Mouse (Mus musculus) embryonic facial prominence, embryonic 12.5 days (tissue): ENCODE data around the gene Ruvbl2. TPM values are rescaled to one million over a fixed set of nuclear protein-coding genes. Genes with fewer than 3 reads are reported as not detected.
A peak's percentile ranks its signal among the peaks of the same experiment; 100 is the strongest.

Experiments used
- ATAC-seq: fragments of 200-750 bp; cut with Nextera tagmentation; 2 replicates; pipeline ENCODE4 v1.8.0; 2017; ENCODE audit not compliant: insufficient number of reproducible peaks, insufficient read depth, low FRiP score, low TSS enrichment
- H3K27ac ChIP-seq: fragments of 300-500 bp; sonication (generic); 2 replicates; pipeline ENCODE4 v1.5.1; 2016; ENCODE audit warnings: mild to moderate bottlenecking
- H3K27me3 ChIP-seq: fragments of 300-500 bp; sonication (generic); 2 replicates; pipeline ENCODE4 v1.6.1; 2016; ENCODE audit warnings: mild to moderate bottlenecking, moderate library complexity
- H3K36me3 ChIP-seq: fragments of 300-500 bp; sonication (generic); 2 replicates; pipeline ENCODE4 v1.6.1; 2016; ENCODE audit warnings: mild to moderate bottlenecking
- H3K4me1 ChIP-seq: fragments of 300-500 bp; sonication (generic); 2 replicates; pipeline ENCODE4 v1.6.1; 2016
- H3K4me2 ChIP-seq: fragments of 300-500 bp; sonication (generic); replicated peaks from 2 replicates; pipeline ENCODE4 v1.6.1; 2016; ENCODE audit warnings: mild to moderate bottlenecking, moderate library complexity
- H3K4me3 ChIP-seq: fragments of 300-500 bp; sonication (generic); 2 replicates; pipeline ENCODE4 v1.5.1; 2016; ENCODE audit warnings: mild to moderate bottlenecking
- H3K9ac ChIP-seq: fragments of 300-500 bp; sonication (generic); 2 replicates; pipeline ENCODE4 v1.6.1; 2016; ENCODE audit warnings: mild to moderate bottlenecking, moderate library complexity
- H3K9me3 ChIP-seq: fragments of 300-500 bp; sonication (generic); 2 replicates; pipeline ENCODE4 v1.6.1; 2016; ENCODE audit warnings: mild to moderate bottlenecking, moderate library complexity
- WGBS: fragments of 180-500 bp; shearing (Covaris S2); methylation state at CpG from one replicate; pipeline ENCODE4 v1.1.7; 2016; 5-methylcytosine and 5-hydroxymethylcytosine counted together
- polyA plus RNA-seq: library from polyadenylated mRNA; unstranded; fragments of >200 nt; fragmentation: Nextera tagmentation; extraction: Ambion mirVana; gene quantifications from 2 replicates; pipeline ENCODE4 v1.2.1, GENCODE M21; 2016

The Ruvbl2 gene
- polyA plus RNA-seq, 1 experiment from 2014 or later = 151 TPM

DNA sequence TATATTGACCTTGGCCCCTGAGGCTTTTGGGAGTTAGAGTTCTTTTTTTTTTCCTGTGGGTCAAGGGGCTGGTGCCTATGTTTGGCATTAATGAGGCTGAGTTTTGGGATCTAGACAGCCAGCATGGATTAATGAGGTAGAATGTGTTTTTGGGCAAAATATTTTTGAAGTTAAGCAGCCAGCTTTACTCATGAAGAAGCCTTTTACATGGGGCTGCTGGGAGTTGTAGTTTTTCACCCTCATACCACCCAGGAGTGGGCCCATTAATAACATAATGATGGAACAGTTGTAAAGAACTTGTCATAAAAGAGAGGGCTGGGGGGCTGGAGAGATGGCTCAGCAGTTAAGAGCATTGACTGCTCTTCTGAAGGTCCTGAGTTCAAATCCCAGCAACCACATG lies 8.7 kb upstream of the Ruvbl2 start:
- Histone ChIP-seq H3K4me1 (no peaks in the 10 kb centered on the region), H3K9ac (no peak overlapping the region), H3K9me3 (no peaks in the 10 kb centered on the region), H3K4me3 (no peak overlapping the region), H3K27me3 (no peaks in the 10 kb centered on the region), H3K4me2 (no peak overlapping the region), H3K36me3 (peaks cover 56% of the 10 kb centered on the region), H3K27ac (no peak overlapping the region)
- no peak for ATAC-seq

DNA sequence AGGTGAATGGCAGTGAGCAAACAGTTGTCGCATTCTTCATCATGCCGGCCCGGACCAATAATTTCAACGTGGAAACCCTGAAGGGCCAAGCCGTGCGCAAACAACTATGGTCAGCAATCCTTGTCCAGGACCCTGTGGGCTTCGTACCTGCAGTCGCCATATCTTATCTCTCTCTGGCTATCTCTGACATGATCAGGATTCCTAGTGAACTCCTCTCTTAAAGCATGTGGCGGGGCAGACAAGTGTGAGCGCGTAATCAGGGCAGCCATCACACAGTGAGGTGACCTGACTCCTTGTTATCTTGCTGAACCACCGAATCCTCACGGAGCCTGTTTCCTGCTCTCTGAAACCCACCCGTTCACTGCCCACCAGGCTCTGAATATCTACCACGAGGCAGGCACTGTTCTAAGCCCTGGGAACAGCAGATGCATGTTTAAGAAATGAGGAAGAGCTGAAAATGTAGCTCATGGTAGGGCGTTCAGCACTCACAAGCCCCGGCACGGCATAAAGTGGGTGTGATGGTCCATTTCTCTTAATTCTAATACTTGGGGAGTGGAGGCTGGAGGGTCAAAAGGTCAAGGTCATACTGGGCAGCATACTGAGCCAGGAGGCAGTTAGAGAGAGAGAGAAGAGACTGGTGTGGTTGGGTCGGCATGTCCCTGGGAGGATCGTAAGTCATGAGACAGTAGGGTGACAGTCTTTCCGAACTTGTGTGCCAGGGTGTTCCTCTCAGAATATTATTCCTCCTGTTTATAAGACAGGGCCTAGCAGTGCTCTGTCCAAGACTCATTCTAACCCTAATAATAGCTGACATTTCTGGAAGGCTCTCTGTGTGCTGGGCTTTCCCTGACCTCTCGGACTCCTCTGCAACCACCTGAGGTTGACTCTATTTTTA lies 5.9 kb upstream of the Ruvbl2 start:
- ATAC-seq = no peak
- no peak overlapping the region for H3K4me2 ChIP-seq
- H3K36me3 ChIP-seq = peaks cover 59% of the 10 kb centered on the region
- no peaks in the 10 kb centered on the region for H3K27me3 ChIP-seq
- no peaks in the 10 kb centered on the region for H3K4me1 ChIP-seq
- H3K27ac ChIP-seq = no peak overlapping the region
- WGBS = 87% methylated on average over 22 of the region's 22 CpGs
- H3K4me3 ChIP-seq = no peak overlapping the region
- H3K9me3 ChIP-seq = no peaks in the 10 kb centered on the region
- no peak overlapping the region for H3K9ac ChIP-seq

DNA sequence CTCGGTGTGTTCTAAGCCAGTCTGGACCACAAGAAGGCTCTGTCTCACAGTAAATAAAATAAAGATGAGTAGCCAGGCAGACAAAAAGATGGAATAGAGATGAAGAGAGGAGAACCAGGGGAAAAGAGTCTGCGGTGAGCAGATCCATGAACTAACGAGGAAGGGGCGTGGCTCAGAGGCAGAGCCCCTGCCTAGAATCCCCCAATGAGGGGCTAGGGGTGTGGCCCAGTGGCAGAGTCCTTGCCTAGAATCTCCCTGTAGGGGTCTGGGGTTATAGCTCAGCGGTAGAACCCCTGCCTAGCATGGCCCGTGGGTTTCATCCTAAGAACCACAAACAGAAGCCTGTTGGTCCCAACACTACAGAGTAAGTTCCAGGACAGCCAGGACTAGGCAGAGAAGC lies 850 bp downstream of the Ruvbl2 start:
- Histone ChIP-seq H3K4me2 (peak overlapping the region; percentile 26), H3K4me3 (no peak overlapping the region), H3K36me3 (peaks cover 22% of the 10 kb centered on the region), H3K27ac (no peak overlapping the region), H3K4me1 (peaks cover 43% of the 10 kb centered on the region), H3K9me3 (no peaks in the 10 kb centered on the region), H3K9ac (peak overlapping the region; percentile 24; the same call in 1 of the 2 replicates), H3K27me3 (no peaks in the 10 kb centered on the region)
- 24% methylated on average over 6 of the region's 6 CpGs for WGBS
- no peak for ATAC-seq

DNA sequence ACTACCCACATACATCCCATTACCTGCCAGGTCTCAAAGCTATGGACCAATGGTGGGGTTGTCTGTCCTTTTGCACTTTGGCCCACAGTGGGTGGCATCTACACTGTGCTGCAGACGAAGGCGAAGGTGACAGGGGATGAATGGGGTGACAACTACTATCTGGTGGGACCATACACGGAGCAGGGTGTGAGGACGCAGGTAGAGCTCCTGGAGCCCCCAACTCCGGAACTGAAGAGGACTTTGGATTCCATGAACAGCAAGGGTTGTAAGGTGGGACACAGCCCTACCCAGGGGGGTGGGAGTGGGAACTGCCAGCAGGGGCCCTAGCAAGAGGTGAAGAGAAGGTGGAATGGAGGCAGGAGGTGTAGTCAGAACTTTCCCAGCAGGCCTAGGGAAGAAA lies 1.5 kb downstream of the Ruvbl2 start:
- Histone ChIP-seq H3K36me3 (peaks cover 25% of the 10 kb centered on the region), H3K9ac (0 out of 2 replicates have a peak overlapping the region, but pooled peaks have one; percentile 24), H3K9me3 (no peaks in the 10 kb centered on the region), H3K27ac (no peak overlapping the region), H3K4me2 (0 out of 2 replicates have a peak overlapping the region, but pooled peaks have one; percentile 97), H3K4me1 (peaks cover 43% of the 10 kb centered on the region), H3K27me3 (no peaks in the 10 kb centered on the region), H3K4me3 (no peak overlapping the region)
- 92% methylated on average over 5 of the region's 5 CpGs for WGBS
- ATAC-seq = no peak

DNA sequence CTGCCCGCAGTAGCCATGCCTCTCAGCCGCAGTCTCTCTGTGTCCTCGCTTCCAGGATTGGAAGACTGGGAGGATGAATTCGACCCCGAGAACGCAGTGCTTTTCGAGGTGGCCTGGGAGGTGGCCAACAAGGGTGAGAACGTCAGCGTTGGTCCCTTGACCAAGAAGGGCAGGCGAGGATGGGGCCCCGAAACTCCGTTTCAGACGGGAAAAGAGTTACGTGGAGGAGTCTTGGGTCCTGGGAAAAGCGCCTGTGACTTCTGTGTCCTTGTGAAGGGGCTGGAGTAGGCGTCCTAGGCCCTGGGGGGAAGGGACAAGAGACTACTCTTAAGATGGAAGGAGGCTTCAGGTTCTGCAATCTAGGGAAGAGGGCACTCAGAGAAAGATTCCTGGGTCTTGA lies 2.9 kb downstream of the Ruvbl2 start:
- Histone ChIP-seq H3K9me3 (no peaks in the 10 kb centered on the region), H3K27ac (peak overlapping the region; percentile 71)
- 0 out of 2 replicates have a peak, but pooled peaks have one; percentile 0 for ATAC-seq

DNA sequence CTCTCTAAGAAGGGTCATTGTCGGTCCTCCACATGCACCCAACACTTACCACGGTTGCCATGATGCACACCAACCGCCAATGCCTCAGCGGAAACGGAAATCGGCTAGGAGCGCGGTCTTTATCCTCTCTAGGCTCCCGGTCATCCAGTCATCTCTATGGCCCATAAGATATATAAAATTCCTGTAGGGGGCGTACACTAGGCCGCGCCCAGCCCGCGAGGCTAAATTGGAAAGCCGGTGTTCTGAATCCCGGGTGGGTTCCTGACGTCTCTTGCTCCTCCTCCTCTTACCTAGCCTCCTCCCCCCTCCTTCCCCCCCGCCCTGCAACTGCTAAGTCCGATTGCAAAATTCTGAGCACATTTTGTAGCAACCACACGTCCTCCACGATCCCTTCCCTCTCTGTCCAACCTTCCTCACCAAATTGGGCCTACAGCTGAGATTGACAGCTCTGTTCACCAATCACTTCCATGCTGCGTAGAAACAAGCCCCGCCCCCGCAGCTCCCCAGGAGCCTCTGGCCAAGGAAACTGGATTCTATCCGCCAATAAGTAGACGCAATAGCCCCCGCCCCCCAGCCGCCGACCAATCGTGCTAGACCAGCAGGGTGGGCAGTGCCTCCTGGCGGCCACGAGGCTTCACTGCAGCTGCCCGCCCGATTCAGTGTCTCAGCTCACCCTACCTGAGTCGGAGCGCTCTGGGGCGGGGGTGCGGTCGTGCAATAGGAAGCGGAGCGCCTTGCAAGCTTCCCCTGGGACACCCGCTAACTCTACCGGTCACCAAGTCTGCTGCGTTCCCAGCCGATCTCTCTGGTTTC lies 3.5 kb downstream of the Ruvbl2 start, which contains the start of gene Gys1:
TSS of gene Gys1 (plus strand) at position 642 of the 813 bp plus-strand sequence.
- Histone ChIP-seq H3K36me3 (peaks cover 27% of the 10 kb centered on the region), H3K27ac (peak within 1 kb of the TSS; percentile 90), H3K4me3 (peak within 1 kb of the TSS; percentile 95), H3K9ac (peak within 1 kb of the TSS; percentile 89), H3K27me3 (no peaks in the 10 kb centered on the region), H3K4me1 (peaks cover 43% of the 10 kb centered on the region), H3K4me2 (peak within 1 kb of the TSS; percentile 97), H3K9me3 (no peaks in the 10 kb centered on the region)
- under 1% methylated on average over 45 of the region's 45 CpGs for WGBS
- ATAC-seq = peak; percentile 96

More for the DNA sequence above, 2.9 kb downstream of the Ruvbl2 start:
- Histone ChIP-seq H3K4me1 (peaks cover 43% of the 10 kb centered on the region), H3K27me3 (no peaks in the 10 kb centered on the region), H3K36me3 (peaks cover 26% of the 10 kb centered on the region), H3K4me2 (peak overlapping the region; percentile 97), H3K9ac (peak overlapping the region; percentile 72), H3K4me3 (peak overlapping the region; percentile 95)
- WGBS = 2% methylated on average over 16 of the region's 16 CpGs

DNA sequence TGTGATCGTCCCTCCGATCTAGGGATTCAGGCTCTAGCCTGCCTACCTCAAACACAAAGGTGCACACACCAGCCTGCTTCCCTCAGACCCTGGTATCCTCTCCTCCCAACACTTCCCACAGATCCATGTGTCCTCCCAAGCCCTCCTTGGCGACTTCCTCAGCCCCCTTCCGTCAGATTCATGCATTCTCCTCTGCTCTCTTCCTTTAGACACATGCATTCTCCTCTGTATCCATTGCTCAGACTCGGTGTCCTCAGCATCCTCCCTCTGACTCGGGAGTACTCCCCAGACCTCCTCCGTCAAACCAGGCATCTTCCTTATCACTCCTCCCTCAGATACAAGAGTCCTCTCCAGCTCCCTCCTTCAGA lies 4.1 kb downstream of the Ruvbl2 start:
- H3K4me1 ChIP-seq = peaks cover 43% of the 10 kb centered on the region
- no peaks in the 10 kb centered on the region for H3K27me3 ChIP-seq
- H3K4me3 ChIP-seq = peak overlapping the region; percentile 95
- peaks cover 33% of the 10 kb centered on the region for H3K36me3 ChIP-seq
- H3K9ac ChIP-seq = peak overlapping the region; percentile 89
- WGBS = 1% methylated on average over 7 of the region's 7 CpGs
- H3K4me2 ChIP-seq = peak overlapping the region; percentile 97
- peak overlapping the region; percentile 90 for H3K27ac ChIP-seq
- no peaks in the 10 kb centered on the region for H3K9me3 ChIP-seq
- ATAC-seq = no peak

DNA sequence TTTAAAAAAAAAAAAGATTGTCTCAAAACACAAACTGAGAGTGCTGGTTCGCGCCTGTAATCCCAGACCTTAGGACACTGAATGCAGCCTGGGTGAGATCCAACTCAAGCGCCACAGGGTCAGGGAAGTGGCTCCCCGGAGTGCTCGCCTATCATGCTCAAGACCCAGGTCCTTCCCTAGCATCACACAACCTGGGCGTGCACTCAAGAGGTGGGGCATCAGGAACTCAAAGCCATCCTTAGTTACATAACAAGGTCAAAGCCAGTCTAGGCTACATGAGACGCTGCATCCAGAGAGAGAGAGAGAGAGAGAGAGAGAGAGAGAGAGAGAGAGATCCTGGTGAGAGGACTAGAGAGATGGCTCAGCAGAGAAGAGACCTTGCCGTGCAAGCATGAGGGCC lies 11.3 kb downstream of the Ruvbl2 start:
- ATAC-seq = no peak
- peaks cover 88% of the 10 kb centered on the region for H3K36me3 ChIP-seq
- H3K4me3 ChIP-seq = no peak overlapping the region

DNA sequence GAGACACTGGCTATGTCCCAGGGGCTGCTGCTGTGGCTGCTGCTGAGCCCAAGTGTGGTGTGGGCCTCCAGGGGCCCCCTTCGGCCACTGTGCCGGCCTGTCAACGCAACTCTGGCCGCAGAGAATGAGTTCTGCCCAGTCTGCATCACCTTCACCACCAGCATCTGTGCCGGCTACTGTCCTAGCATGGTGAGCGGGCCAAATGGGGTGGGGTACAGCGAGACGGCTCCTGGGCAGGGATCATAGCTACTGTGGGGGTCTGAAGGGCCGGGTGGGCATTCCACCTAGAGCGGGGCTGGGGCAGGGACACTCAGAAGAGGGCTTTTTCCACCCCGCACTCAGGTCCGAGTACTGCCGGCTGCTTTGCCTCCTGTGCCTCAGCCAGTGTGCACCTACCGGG lies 16.7 kb downstream of the Ruvbl2 start:
- Histone ChIP-seq H3K4me1 (peaks cover 25% of the 10 kb centered on the region), H3K4me2 (no peak overlapping the region), H3K9ac (no peak overlapping the region), H3K36me3 (peaks cover 51% of the 10 kb centered on the region), H3K4me3 (no peak overlapping the region), H3K9me3 (no peaks in the 10 kb centered on the region), H3K27me3 (peaks cover 52% of the 10 kb centered on the region), H3K27ac (no peak overlapping the region)
- ATAC-seq = no peak
- 91% methylated on average over 14 of the region's 14 CpGs for WGBS

More for the DNA sequence above, 11.3 kb downstream of the Ruvbl2 start:
- Histone ChIP-seq H3K4me1 (no peaks in the 10 kb centered on the region), H3K27me3 (0 out of 2 replicates have a peak, but pooled peaks cover under 1% of the 10 kb centered on the region), H3K4me2 (no peak overlapping the region), H3K9ac (no peak overlapping the region), H3K27ac (no peak overlapping the region), H3K9me3 (no peaks in the 10 kb centered on the region)
- 91% methylated on average over 8 of the region's 8 CpGs for WGBS

DNA sequence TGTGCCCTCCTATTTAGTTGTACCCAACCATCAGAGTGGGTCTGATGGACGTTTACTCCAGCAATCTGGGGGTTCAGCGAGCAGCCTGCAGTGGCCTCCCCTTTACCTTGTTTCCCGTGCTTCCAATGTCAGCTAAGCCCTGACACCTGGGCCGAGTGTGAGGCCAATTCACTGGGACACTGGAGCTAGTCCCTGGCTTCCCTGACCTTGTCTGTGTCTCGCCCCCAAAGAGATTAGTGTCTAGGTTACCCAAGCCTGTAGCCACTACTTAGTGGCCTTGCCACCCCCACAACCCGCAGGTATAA lies 17.3 kb downstream of the Ruvbl2 start, which contains the start of gene Lhb:
TSS of gene Lhb (plus strand) at position 206 of the 305 bp plus-strand sequence.
- Histone ChIP-seq H3K27me3 (peaks cover 58% of the 10 kb centered on the region), H3K9ac (no peak within 1 kb of the TSS), H3K4me2 (peak within 1 kb of the TSS; percentile 31), H3K4me3 (no peak within 1 kb of the TSS), H3K4me1 (peaks cover 26% of the 10 kb centered on the region), H3K27ac (no peak within 1 kb of the TSS), H3K9me3 (no peaks in the 10 kb centered on the region), H3K36me3 (peaks cover 50% of the 10 kb centered on the region)
- ATAC-seq = no peak
- 64% methylated on average over 6 of the region's 6 CpGs for WGBS

DNA sequence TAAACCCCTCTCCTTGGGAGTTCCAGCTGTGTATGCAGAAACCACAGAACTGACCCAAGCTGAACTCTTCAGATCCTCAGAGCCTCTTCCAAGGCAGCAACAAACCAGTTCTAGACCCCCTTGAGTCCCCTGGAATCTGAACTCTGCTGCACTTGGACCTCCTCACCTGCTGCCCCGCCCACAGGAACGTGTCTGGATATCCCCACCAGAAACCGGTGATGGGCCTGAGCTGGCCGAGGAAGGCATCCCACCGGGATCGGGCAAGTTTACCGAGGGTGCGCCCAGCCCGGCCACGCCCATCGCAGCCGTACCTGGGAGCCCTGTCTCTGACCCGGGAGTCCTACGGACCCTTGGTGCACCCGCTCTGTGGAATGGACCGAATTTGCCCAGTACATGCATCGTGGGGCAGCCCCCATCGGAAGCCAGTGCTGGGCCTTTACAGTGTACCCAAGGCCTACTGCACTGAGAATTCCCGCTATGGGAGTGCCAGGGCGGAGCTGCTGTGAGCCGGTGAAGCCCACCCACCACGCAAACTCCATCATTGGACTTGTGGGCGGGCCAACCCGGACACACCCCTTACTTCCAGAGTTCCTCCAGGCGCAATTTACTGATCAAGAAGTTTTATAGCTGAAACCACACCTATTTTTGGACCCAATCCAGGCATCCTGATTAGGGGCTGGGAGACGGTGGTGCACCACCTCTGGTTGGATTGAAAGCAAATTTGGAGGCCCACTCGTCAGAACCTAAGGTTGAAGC lies 17.9 kb downstream of the Ruvbl2 start:
- H3K9ac ChIP-seq = no peak overlapping the region
- 11% methylated on average over 27 of the region's 27 CpGs for WGBS
- ATAC-seq = no peak
- no peak overlapping the region for H3K27ac ChIP-seq
- H3K4me2 ChIP-seq = peak overlapping the region; percentile 31
- H3K4me1 ChIP-seq = peaks cover 30% of the 10 kb centered on the region
- peaks cover 45% of the 10 kb centered on the region for H3K36me3 ChIP-seq
- peaks cover 63% of the 10 kb centered on the region for H3K27me3 ChIP-seq
- H3K4me3 ChIP-seq = no peak overlapping the region
- no peaks in the 10 kb centered on the region for H3K9me3 ChIP-seq
